Mouse (Mus musculus) erythroblast, embryonic 14.5 days (primary cell): ENCODE data around the gene Plekhg3.

Experiments
- GATA1 ChIP-seq: IDR thresholded peaks from 2 replicates; pipeline ENCODE4 v1.6.1; 2012; ENCODE audit warnings: low read length, inconsistent platforms, mixed read lengths
- TAL1 ChIP-seq: IDR thresholded peaks from 3 replicates; pipeline ENCODE4 v1.6.1; 2012; ENCODE audit warnings: low read length, inconsistent platforms, mixed read lengths

GRCm38 (mm10) chr12:76619847-76620246, 89.2 kb downstream of the Plekhg3 start:
- no peak for TF ChIP-seq GATA1
- no peak for TF ChIP-seq TAL1
